Mouse (Mus musculus) embryonic fibroblast, embryonic 13.5 days (primary cell): Measurements from ENCODE around the gene Plekhg2.

ENCODE experiments used
- CTCF ChIP-seq: IDR thresholded peaks from 2 replicates; pipeline ENCODE4 v1.5.1; 2011; ENCODE audit warnings: mild to moderate bottlenecking, control low read depth, low read length, moderate library complexity, borderline replicate concordance; ENCODE audit not compliant: insufficient read depth
- POLR2A ChIP-seq: IDR thresholded peaks from 2 replicates; pipeline ENCODE4 v1.6.1; 2011; ENCODE audit warnings: low read depth, mild to moderate bottlenecking, control low read depth, low read length, moderate library complexity

DNA sequence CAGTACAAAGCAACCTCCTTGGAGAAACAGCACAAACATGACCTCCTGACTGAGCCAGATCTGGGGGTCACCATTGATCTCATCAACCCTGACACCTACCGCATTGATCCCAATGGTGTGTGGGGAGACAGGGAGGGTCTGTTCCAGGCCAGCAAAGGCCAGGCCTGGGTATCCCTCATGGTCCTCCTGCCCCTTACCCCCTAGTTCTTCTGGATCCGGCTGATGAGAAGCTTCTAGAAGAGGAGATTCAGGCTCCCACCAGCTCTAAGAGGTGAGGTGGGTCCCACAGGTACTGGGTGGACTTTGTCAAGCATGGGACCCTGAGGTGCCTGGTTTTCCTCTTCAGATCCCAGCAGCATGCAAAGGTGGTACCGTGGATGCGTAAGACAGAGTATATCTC is 23.0 kb upstream of the Plekhg2 start:
- TF ChIP-seq CTCF = no peak
- no peak for TF ChIP-seq POLR2A
